Mouse (Mus musculus): ENCODE measurements around the gene Serpina3f. TPM values are rescaled to one million over a fixed set of nuclear protein-coding genes. Genes with fewer than 3 reads are reported as not detected.

The Serpina3f gene
- total and polyA plus RNA-seq, 3 experiments: 0.22 TPM; not detected in 2

DNA sequence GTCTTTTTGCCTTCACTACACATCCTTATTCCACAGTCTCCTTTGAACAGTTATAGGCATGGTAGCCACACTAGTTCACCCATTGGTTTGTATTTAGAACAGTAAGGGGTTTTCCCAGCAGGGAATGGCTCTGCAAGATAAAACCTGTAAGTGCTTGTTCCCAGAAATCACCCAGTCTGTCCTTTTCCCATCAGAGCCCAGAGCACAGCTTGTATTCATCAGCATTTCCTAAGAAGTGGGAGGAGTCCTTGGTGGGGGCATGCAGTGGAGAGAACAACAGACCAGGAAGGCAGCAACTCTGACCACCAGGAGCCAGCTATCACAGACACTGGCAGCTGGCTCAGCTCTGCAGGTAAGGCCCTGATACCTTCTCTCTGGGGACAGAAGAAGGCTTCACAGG is 48.5 kb downstream of the Serpina3f start, which contains the start of gene Serpina3i:
Gene Serpina3i (plus strand): TSS at position 260 of the 400 bp plus-strand sequence.
- ATAC-seq (ENCODE audit: extremely low read depth, insufficient number of reproducible peaks, low FRiP score, poor library complexity, severe bottlenecking): no peak
- Histone ChIP-seq H3K4me3 (ENCODE audit: low read depth, low read length) (no peak within 1 kb of the TSS), H3K27me3 (ENCODE audit: insufficient read depth, low read length) (no peaks in the 10 kb centered on the region), H3K9me3 (replicated peaks) (peaks cover 34% of the 10 kb centered on the region), H3K36me3 (replicated peaks) (no peaks in the 10 kb centered on the region), H3K4me1 (ENCODE audit: insufficient read depth, low read depth, low read length) (no peaks in the 10 kb centered on the region)
- no peak for TF ChIP-seq GATA1 (IDR thresholded peaks at IDR 0.05; ENCODE audit: borderline replicate concordance, low read length)
- no peak for TF ChIP-seq POLR2AphosphoS5 (IDR thresholded peaks at IDR 0.05; ENCODE audit: insufficient replicate concordance, low read depth, low read length)
- no peak for TF ChIP-seq CTCF (IDR thresholded peaks at IDR 0.05; ENCODE audit: low read depth, low read length)
- no peak for TF ChIP-seq TAL1 (conservative IDR thresholded peaks at IDR 0.05; ENCODE audit: low read depth, low read length)
- TF ChIP-seq GATA2 (IDR thresholded peaks at IDR 0.05; ENCODE audit: borderline replicate concordance, low read depth, low read length): no peak
- no peak for DNase-seq (ENCODE audit: low spot score)

- DNase-seq (ENCODE audit: low spot score) (no peak), ATAC-seq (ENCODE audit: extremely low read depth, insufficient number of reproducible peaks, low FRiP score, poor library complexity, severe bottlenecking) (no peak)
- TF ChIP-seq POLR2AphosphoS5 (IDR thresholded peaks at IDR 0.05; ENCODE audit: insufficient replicate concordance, low read depth, low read length): no peak
- TF ChIP-seq GATA1 (IDR thresholded peaks at IDR 0.05; ENCODE audit: borderline replicate concordance, low read length): no peak
- no peak for TF ChIP-seq CTCF (IDR thresholded peaks at IDR 0.05; ENCODE audit: low read depth, low read length)
- no peak for TF ChIP-seq TAL1 (conservative IDR thresholded peaks at IDR 0.05; ENCODE audit: low read depth, low read length)
- no peak for TF ChIP-seq GATA2 (IDR thresholded peaks at IDR 0.05; ENCODE audit: borderline replicate concordance, low read depth, low read length)
- no peak overlapping the region for H3K4me3 ChIP-seq (ENCODE audit: low read depth, low read length)
- no peaks in the 10 kb centered on the region for H3K36me3 ChIP-seq (replicated peaks)
- peaks cover 50% of the 10 kb centered on the region for H3K9me3 ChIP-seq (replicated peaks)
- H3K4me1 ChIP-seq (ENCODE audit: insufficient read depth, low read depth, low read length): no peaks in the 10 kb centered on the region
- H3K27me3 ChIP-seq (ENCODE audit: insufficient read depth, low read length): no peaks in the 10 kb centered on the region
These were observed 52.0 kb downstream of the Serpina3f start for GRCm38 (mm10) chr12:104266374-104266773.

Other genes starting within 250 kb of the Serpina3f start
- gene Serpina11, start 224.6 kb upstream of the Serpina3f start, total RNA-seq (2014; fragmentation: Nextera tagmentation): not detected in 2 replicates
- gene Serpina11, start 224.6 kb upstream of the Serpina3f start, total RNA-seq (2017): not detected in 2 replicates
- gene Serpina11, start 224.6 kb upstream of the Serpina3f start, polyA plus RNA-seq (2012): not detected in 2 replicates
- gene Serpina9, start 200.8 kb upstream of the Serpina3f start, total RNA-seq (2014; fragmentation: Nextera tagmentation): not detected in 2 replicates
- gene Serpina9, start 200.8 kb upstream of the Serpina3f start, total RNA-seq (2017): 0.38 TPM in 1 of 2 replicates, not detected in the other
- not detected in 2 replicates for gene Serpina9, start 200.8 kb upstream of the Serpina3f start, polyA plus RNA-seq (2012)
- not detected in 2 replicates for gene Serpina12, start 170.1 kb upstream of the Serpina3f start, total RNA-seq (2014; fragmentation: Nextera tagmentation)
- 0.05 and 0.06 TPM in 2 replicates for gene Serpina12, start 170.1 kb upstream of the Serpina3f start, total RNA-seq (2017)
- gene Serpina12, start 170.1 kb upstream of the Serpina3f start, polyA plus RNA-seq (2012): not detected in 2 replicates
- not detected in 2 replicates for gene Serpina5, start 113.4 kb upstream of the Serpina3f start, total RNA-seq (2014; fragmentation: Nextera tagmentation)
- gene Serpina5, start 113.4 kb upstream of the Serpina3f start, total RNA-seq (2017): not detected in 2 replicates
- gene Serpina5, start 113.4 kb upstream of the Serpina3f start, polyA plus RNA-seq (2012): not detected in 2 replicates
- not detected in 2 replicates for gene Serpina3a, start 101.8 kb upstream of the Serpina3f start, total RNA-seq (2014; fragmentation: Nextera tagmentation)
- gene Serpina3a, start 101.8 kb upstream of the Serpina3f start, total RNA-seq (2017): 0.16 TPM in 1 of 2 replicates, not detected in the other
- not detected in 2 replicates for gene Serpina3a, start 101.8 kb upstream of the Serpina3f start, polyA plus RNA-seq (2012)
- gene Serpina3b, start 86.5 kb upstream of the Serpina3f start, total RNA-seq (2014; fragmentation: Nextera tagmentation): not detected in 2 replicates
- gene Serpina3b, start 86.5 kb upstream of the Serpina3f start, total RNA-seq (2017): 0.22 TPM in 1 of 2 replicates, not detected in the other
- not detected in 2 replicates for gene Serpina3b, start 86.5 kb upstream of the Serpina3f start, polyA plus RNA-seq (2012)
- not detected in 2 replicates for gene Serpina3c, start 60.7 kb upstream of the Serpina3f start, total RNA-seq (2014; fragmentation: Nextera tagmentation)
- gene Serpina3c, start 60.7 kb upstream of the Serpina3f start, total RNA-seq (2017): 0.05 and 0.06 TPM in 2 replicates
- not detected in 2 replicates for gene Serpina3c, start 60.7 kb upstream of the Serpina3f start, polyA plus RNA-seq (2012)
- not detected in 2 replicates for gene Serpina3g, start 21.7 kb downstream of the Serpina3f start, total RNA-seq (2014; fragmentation: Nextera tagmentation)
- gene Serpina3g, start 21.7 kb downstream of the Serpina3f start, total RNA-seq (2017): 0.06 and 0.16 TPM in 2 replicates
- gene Serpina3g, start 21.7 kb downstream of the Serpina3f start, polyA plus RNA-seq (2012): not detected in 2 replicates
- not detected in 2 replicates for gene Serpina3i, start 48.6 kb downstream of the Serpina3f start, total RNA-seq (2014; fragmentation: Nextera tagmentation)
- gene Serpina3i, start 48.6 kb downstream of the Serpina3f start, total RNA-seq (2017): 0.11 TPM in 1 of 2 replicates, not detected in the other
- gene Serpina3i, start 48.6 kb downstream of the Serpina3f start, polyA plus RNA-seq (2012): not detected in 2 replicates
- not detected in 2 replicates for gene Serpina3j, start 100.0 kb downstream of the Serpina3f start, total RNA-seq (2014; fragmentation: Nextera tagmentation)
- 0.27 TPM in 1 of 2 replicates, not detected in the other for gene Serpina3j, start 100.0 kb downstream of the Serpina3f start, total RNA-seq (2017)
- gene Serpina3j, start 100.0 kb downstream of the Serpina3f start, polyA plus RNA-seq (2012): not detected in 2 replicates
- gene Serpina3k, start 123.9 kb downstream of the Serpina3f start, total RNA-seq (2014; fragmentation: Nextera tagmentation): not detected in 2 replicates
- not detected in 2 replicates for gene Serpina3k, start 123.9 kb downstream of the Serpina3f start, total RNA-seq (2017)
- gene Serpina3k, start 123.9 kb downstream of the Serpina3f start, polyA plus RNA-seq (2012): not detected in 2 replicates
- gene Serpina3m, start 123.9 kb downstream of the Serpina3f start, total RNA-seq (2014; fragmentation: Nextera tagmentation): not detected in 2 replicates
- not detected in 2 replicates for gene Serpina3m, start 123.9 kb downstream of the Serpina3f start, total RNA-seq (2017)
- gene Serpina3m, start 123.9 kb downstream of the Serpina3f start, polyA plus RNA-seq (2012): not detected in 2 replicates
- not detected in 2 replicates for gene Serpina3n, start 192.2 kb downstream of the Serpina3f start, total RNA-seq (2014; fragmentation: Nextera tagmentation)
- gene Serpina3n, start 192.2 kb downstream of the Serpina3f start, total RNA-seq (2017): not detected in 2 replicates
- gene Serpina3n, start 192.2 kb downstream of the Serpina3f start, polyA plus RNA-seq (2012): not detected in 2 replicates

All from G1E (cell line).